Mouse (Mus musculus): ENCODE data around the gene Hmga1.

The Hmga1 gene

DNA sequence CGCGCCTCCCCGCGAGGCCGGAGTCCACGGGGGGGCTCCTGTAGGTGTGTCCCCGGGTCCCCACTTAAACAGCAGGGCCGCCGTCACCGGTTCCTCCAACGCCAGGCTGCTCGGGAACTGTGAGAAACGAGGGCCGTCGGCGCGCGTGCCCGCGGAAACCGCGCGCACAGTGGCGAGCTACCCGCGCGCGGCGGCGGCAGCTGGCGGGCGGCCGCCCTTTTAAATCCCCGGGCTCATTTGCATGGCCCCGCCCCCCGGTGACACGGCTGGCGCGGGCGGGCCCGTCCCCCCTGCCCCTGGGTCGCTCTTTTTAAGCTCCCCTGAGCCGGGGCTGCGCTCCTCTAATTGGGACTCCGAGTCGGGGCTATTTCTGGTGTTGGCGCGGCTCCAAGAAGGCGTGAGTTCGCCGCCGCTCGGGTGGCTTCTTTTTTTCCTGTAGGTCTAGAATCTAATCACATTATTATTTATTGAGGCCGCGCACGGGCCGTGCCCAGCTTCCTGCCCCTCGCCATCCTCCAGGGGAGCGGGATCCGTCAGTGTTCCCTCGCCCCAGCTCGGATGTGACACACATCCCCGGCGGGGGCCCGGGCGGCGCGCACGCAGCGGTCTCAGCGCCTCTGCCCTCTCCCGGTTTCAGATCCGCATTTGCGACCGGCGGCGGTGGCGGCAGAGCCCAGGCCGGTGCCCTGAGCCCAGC lies at the start of gene Hmga1:
TSS of gene Hmga1 (plus strand) at position 183 of the 697 bp plus-strand sequence.
- DNase-seq (ENCODE audit: low spot score in 2 of 2): peak; percentile 71 to 81

GRCm38 (mm10) chr17:27506871-27507590 lies 49.3 kb upstream of the Hmga1 start:
- DNase-seq (ENCODE audit: low spot score in 2 of 2): no peak

DNA sequence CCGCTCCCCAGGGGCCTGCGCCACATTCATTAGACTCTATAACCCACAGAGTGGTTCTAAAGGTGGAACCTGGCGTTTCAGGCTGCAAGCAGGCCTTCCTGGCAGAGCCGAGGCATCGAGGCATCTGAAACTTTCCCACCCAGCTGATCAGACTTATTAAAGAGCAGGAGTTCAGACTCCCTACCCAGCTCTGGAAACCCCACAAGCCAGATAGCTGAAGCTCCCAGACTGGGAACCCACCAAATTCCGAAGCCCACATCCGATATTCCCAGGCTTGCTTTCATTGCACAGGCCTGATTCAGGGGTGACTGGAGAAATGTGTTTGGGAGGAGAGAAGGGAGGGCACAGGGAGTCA lies 48.7 kb upstream of the Hmga1 start:
- DNase-seq (ENCODE audit: low spot score in 2 of 2): no peak

- no peak for DNase-seq (ENCODE audit: low spot score in 2 of 2)
Measured at GRCm38 (mm10) chr17:27508002-27508401, 48.3 kb upstream of the Hmga1 start.

- no peak for DNase-seq (ENCODE audit: low spot score in 2 of 2)
Measured at GRCm38 (mm10) chr17:27508513-27508912, 47.8 kb upstream of the Hmga1 start.

DNA sequence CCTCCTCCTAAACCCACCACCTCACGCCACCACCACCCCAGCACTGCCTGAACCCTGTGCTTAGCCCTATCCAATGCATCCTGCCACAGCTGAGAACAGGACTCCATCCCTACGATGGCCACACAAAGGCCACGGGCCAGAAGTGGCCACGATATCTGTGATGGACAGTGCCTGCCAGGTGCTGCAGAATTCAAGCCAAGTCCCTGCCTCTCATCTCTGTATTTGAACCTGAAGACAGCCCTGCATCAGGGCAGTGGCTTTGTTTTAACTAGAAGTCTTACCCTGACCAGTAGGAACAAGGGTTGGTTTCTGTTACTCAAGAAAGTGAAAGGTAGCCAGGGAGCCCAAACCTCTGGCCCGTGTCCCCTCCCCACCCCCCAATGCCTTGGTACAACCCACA lies 47.2 kb upstream of the Hmga1 start:
- DNase-seq (ENCODE audit: low spot score in 2 of 2): no peak

DNA sequence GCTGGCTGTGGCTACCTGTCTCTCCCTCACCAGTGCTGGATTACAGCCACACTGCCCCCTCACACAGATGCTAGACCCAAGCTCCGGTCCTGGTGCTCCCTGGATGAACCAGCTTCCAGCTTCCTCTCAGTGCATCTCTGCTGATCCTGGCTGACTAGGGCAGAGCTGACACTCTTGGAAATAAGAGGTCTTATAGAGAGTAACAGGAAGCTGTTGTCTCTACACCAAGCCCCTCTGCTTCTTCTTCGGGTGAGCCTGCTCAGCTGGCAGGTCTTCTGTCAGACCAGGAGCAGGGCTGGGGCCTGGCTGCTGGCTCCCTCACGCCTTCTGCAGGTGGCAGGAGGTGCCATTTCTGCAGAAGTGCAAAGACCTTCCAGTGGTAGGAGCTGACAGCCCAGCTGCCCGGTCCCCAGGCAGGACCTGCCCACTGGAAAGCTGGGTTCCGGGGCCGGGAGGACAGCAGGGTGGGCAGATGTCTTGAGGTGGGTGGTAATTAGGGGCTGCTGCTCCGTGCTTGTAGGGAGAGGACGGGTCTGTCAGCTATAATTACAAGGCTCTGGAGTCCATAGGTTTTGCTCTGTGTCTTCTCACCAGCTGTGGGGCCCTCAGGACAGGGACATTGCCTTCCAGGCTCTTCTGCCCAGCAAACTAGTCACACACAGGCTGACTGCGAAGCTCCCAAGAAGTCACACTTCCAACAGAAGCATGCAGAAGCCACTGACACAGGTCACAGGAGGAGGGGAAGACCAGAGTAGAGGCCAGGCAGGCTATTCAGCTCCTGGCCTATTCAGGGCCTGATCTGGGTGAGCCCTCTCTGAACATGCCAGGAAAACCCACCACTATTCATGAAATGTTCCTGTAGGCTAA lies 45.8 kb upstream of the Hmga1 start:
- DNase-seq (ENCODE audit: low spot score in 2 of 2): no peak

DNA sequence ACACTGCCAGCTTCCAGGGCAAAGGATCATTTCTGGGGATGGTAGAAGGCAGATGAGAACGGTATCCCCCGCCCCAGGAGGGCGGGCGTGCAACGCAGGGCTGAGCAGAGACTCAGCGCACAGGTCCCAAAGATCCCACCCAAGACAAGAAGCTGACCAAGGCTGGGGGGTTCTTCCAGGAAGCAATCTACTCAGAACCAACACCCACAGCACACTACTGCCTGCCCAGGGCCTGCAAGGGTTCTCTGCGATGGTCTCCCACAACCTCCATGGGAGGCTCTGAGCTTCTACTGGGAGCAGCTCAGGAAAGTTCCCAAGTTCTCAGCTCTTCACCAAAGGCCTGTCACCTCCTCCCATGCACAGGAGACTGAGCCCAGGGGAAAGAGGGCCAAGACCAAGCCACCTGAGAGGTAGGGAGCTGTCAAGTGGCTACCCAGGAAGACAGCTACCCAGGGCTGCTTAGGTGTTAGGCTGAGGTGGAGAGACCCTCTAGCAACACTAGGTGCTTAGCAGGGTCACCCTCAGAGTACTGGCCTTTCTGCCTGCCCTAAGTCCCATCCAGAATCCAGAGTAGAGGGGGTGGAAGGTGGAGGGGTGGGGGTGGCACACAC lies 45.1 kb upstream of the Hmga1 start:
- DNase-seq (ENCODE audit: low spot score in 2 of 2): no peak

- no peak for DNase-seq (ENCODE audit: low spot score in 2 of 2)
Measured at GRCm38 (mm10) chr17:27511865-27512618, 44.3 kb upstream of the Hmga1 start.

- DNase-seq (ENCODE audit: low spot score in 2 of 2): no peak
Measured at GRCm38 (mm10) chr17:27512619-27513161, 43.6 kb upstream of the Hmga1 start.

GRCm38 (mm10) chr17:27513279-27513915 lies 42.9 kb upstream of the Hmga1 start:
- no peak for DNase-seq (ENCODE audit: low spot score in 2 of 2)

- DNase-seq (ENCODE audit: low spot score in 2 of 2): no peak
Measured at GRCm38 (mm10) chr17:27513916-27514762, 42.2 kb upstream of the Hmga1 start.

- no peak for DNase-seq (ENCODE audit: low spot score in 2 of 2)
Measured at GRCm38 (mm10) chr17:27518296-27518695, 38.0 kb upstream of the Hmga1 start.

DNA sequence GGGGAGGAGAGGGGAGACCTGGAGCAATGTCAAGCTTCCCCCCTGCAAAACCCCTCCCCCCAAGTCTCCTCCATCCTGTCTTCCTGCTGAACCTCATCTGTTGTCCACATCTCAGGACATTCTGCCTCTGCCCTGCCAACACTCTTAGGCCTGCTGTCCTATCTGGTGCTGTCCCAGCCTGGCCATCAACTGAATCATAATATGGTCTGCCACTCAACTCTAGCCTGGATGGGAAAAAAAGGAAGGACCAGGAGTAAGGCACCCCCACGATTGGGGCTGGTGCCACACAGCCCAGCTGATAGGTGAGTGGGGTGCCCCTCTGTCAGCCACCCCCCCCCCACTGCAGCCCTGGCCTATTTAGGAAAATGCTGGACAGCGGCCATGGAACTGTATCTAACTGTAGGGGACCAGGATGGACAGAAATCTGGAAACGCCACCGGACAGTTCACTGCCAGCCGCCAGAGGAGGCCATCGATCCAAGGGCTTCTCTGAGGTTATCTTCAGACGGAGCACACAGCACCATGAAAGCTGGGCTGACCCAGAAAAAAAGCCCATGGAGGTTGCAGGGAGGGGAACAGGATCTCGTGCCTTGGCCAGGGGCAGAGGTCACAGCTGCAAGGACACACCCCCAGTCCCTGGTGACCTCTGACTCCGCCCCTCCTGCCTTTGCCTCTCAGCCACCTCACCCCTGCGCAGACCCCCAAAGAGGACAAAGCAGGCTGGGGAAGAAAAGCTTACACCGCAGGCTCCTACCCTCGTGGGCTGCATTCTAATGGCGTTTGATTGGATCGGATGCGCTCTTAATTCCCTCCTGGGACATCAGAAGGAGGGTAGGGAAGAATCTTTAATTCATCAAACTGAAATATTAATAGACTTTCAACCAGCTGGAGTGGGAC lies 37.3 kb upstream of the Hmga1 start:
- no peak for DNase-seq (ENCODE audit: low spot score in 2 of 2)

GRCm38 (mm10) chr17:27520557-27520956 lies 35.7 kb upstream of the Hmga1 start:
- DNase-seq (ENCODE audit: low spot score in 2 of 2): peak in 1 of 2 experiments; percentile 51

DNA sequence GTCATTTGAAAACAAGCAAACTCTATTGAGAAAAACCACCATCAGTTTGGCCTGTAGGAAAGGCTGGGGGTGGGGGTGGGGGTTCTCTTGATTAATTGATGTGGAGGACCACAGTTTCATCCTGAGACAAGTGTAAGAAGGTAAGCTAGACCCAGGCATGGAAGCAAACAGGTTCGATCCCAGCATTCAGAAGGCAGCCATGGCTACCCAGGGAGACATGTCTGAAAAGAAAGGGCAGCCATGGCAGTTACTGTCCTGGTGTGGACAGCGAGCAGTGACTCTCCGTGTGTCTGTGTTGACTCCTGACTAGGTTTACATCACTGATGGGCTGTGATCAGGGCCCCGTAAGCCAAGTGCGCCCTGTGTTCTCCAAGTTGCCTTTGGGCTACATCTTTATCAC lies 35.0 kb upstream of the Hmga1 start, which contains the start of gene Grm4:
TSS of gene Grm4 (minus strand) at position 101 of the 400 bp plus-strand sequence.
- DNase-seq (ENCODE audit: low spot score in 2 of 2): no peak

DNA sequence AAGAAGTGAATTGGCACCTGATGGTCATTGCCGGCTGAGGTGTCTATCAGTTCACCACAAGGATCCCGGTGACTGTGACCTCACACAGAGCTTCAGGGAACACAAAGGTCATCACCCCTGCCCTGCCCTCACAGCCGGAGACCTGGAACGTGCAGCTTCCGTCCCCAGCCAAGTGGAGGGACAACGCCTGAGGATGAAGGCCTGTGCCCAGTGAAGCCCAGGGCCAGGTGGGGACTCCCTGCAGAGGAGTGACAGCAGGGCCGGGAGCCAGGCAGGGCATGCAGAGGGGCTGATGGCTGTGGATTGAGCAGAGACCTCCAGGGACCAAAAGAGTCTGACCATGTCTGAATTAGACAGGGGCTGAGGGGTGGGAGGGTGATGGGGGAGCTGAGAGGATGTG lies 33.2 kb upstream of the Hmga1 start:
- DNase-seq (ENCODE audit: low spot score in 2 of 2): no peak

DNA sequence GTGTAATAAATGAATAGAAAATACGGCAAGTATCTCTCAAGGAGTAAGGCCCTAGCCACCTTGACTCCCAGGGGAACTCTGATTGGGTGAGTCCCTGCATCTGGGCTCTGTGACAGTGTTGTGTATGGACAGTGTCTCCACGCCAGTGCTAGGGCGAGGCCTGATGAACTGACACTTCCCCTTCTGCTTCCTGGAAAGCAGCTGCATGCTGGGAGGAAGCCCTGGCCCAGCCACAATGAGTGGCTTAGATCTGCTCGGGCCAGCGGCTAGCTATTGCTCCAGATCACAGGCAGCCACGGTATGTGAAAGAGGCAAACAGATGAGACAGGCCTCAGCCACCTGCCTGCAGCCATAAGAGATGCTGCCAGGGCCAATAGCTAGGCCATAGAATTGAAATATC lies 29.1 kb upstream of the Hmga1 start:
- no peak for DNase-seq (ENCODE audit: low spot score in 2 of 2)

All from urinary bladder, adult 18-20 months (tissue).